Mouse (Mus musculus) midbrain, embryonic 16.5 days (tissue): ENCODE data around the gene Fam104a. TPM values are rescaled to one million over a fixed set of nuclear protein-coding genes. Genes with fewer than 3 reads are reported as not detected.
"Not testable (repeated sequence)": the region's sequence is repeated elsewhere in the genome, so short reads cannot be mapped to it uniquely, and the experiment has no call there.

ENCODE experiments used
- ATAC-seq: fragments of 200-750 bp; cut with Nextera tagmentation; 2 replicates; pipeline ENCODE4 v1.8.0; 2017; ENCODE audit warnings: moderate TSS enrichment
- H3K27ac ChIP-seq: fragments of 300-500 bp; sonication (generic); 2 replicates; pipeline ENCODE4 v1.5.1; 2014; ENCODE audit warnings: mild to moderate bottlenecking, low read length, mixed read lengths
- H3K27me3 ChIP-seq: fragments of 300-500 bp; sonication (generic); 2 replicates; pipeline ENCODE4 v1.6.1; 2014; ENCODE audit warnings: low read depth, low read length, mixed read lengths; ENCODE audit not compliant: control insufficient read depth, insufficient read depth
- H3K36me3 ChIP-seq: fragments of 300-500 bp; sonication (generic); 2 replicates; pipeline ENCODE4 v1.6.1; 2014; ENCODE audit warnings: mild to moderate bottlenecking, low read length, moderate library complexity, mixed read lengths; ENCODE audit not compliant: control insufficient read depth, insufficient read depth
- H3K4me1 ChIP-seq: fragments of 300-500 bp; sonication (generic); 2 replicates; pipeline ENCODE4 v1.6.1; 2014; ENCODE audit warnings: mild to moderate bottlenecking, low read length, mixed read lengths; ENCODE audit not compliant: control insufficient read depth, insufficient read depth
- H3K4me2 ChIP-seq: fragments of 300-500 bp; sonication (generic); 2 replicates; pipeline ENCODE4 v1.6.1; 2014; ENCODE audit warnings: mild to moderate bottlenecking, low read length, mixed read lengths
- H3K4me3 ChIP-seq: fragments of 300-500 bp; sonication (generic); 2 replicates; pipeline ENCODE4 v1.5.1; 2014; ENCODE audit warnings: low read depth, mild to moderate bottlenecking, low read length, moderate library complexity, mixed read lengths
- H3K9ac ChIP-seq: fragments of 300-500 bp; sonication (generic); 2 replicates; pipeline ENCODE4 v1.6.1; 2014; ENCODE audit warnings: low read depth, low read length, mixed read lengths
- H3K9me3 ChIP-seq: fragments of 300-500 bp; sonication (generic); replicated peaks from 2 replicates; pipeline ENCODE4 v1.6.1; 2014; ENCODE audit warnings: mild to moderate bottlenecking, low read length, mixed read lengths; ENCODE audit not compliant: control insufficient read depth, poor library complexity, severe bottlenecking
- WGBS: fragments of 180-500 bp; shearing (Covaris S2); extraction: QIAGEN DNeasy Blood & Tissue Kit; methylation state at CpG from one replicate; pipeline ENCODE4 v1.1.7; 2014; 5-methylcytosine and 5-hydroxymethylcytosine counted together
- polyA plus RNA-seq: library from polyadenylated mRNA; unstranded; fragments of >200 nt; fragmentation: Nextera tagmentation; extraction: Ambion mirVana; gene quantifications from 2 replicates; pipeline ENCODE4 v1.2.1, GENCODE M21; 2015

Gene Fam104a
- polyA plus RNA-seq, 1 experiment from 2014 or later, result 37.4 TPM

GRCm38 (mm10) chr11:113661835-113662351 lies 22.1 kb downstream of the Fam104a start:
- WGBS, result 93% methylated on average over 18 of the region's 18 CpGs
- Histone ChIP-seq H3K27ac (no peak overlapping the region), H3K36me3 (peaks cover 40% of the 10 kb centered on the region)

DNA sequence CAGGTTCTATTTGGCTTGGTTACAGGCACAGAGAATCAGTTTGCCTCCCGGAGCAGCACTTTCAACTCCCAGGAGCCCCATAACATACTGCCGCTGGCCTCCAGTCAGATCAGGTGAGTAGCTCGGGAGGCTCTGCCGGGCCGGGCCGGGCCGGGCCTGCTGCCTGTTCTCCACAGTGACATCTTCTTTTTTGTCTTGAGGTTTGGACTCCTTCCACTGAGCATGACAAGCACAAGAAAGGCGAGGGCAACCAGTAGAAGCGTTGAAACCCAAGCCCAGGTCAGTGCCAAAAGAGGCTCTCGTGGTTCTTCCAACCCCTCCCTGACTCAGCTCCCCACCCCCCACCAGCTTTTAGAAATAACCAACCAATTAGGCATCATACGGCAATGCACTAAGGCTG lies 23.0 kb downstream of the Fam104a start:
- H3K9me3 ChIP-seq, result no peaks in the 10 kb centered on the region
- H3K36me3 ChIP-seq, result peaks cover 49% of the 10 kb centered on the region
- H3K9ac ChIP-seq, result no peak overlapping the region
- H3K27me3 ChIP-seq, result no peaks in the 10 kb centered on the region
- 95% methylated on average over 11 of the region's 11 CpGs for WGBS
- H3K4me3 ChIP-seq, result no peak overlapping the region
- H3K27ac ChIP-seq, result no peak overlapping the region
- no peaks in the 10 kb centered on the region for H3K4me1 ChIP-seq
- no peak for ATAC-seq
- no peak overlapping the region for H3K4me2 ChIP-seq

More at GRCm38 (mm10) chr11:113661835-113662351, 22.1 kb downstream of the Fam104a start:
- H3K4me1 ChIP-seq, result no peaks in the 10 kb centered on the region
- no peaks in the 10 kb centered on the region for H3K9me3 ChIP-seq
- no peak overlapping the region for H3K9ac ChIP-seq
- no peak for ATAC-seq
- no peaks in the 10 kb centered on the region for H3K27me3 ChIP-seq
- no peak overlapping the region for H3K4me2 ChIP-seq
- H3K4me3 ChIP-seq, result no peak overlapping the region

- not testable (repeated sequence) for ATAC-seq
Measured at GRCm38 (mm10) chr11:113660213-113660612, 23.7 kb downstream of the Fam104a start.

GRCm38 (mm10) chr11:113658763-113659162 lies 25.2 kb downstream of the Fam104a start:
- peaks cover 66% of the 10 kb centered on the region for H3K36me3 ChIP-seq
- H3K27ac ChIP-seq, result no peak overlapping the region
- 92% methylated on average over 4 of the region's 4 CpGs for WGBS
- no peaks in the 10 kb centered on the region for H3K4me1 ChIP-seq
- no peaks in the 10 kb centered on the region for H3K27me3 ChIP-seq
- no peaks in the 10 kb centered on the region for H3K9me3 ChIP-seq
- H3K9ac ChIP-seq, result no peak overlapping the region
- no peak overlapping the region for H3K4me2 ChIP-seq
- H3K4me3 ChIP-seq, result no peak overlapping the region
- no peak for ATAC-seq

More at GRCm38 (mm10) chr11:113660213-113660612, 23.7 kb downstream of the Fam104a start:
- H3K27ac ChIP-seq, H3K4me2 ChIP-seq, H3K4me1 ChIP-seq, H3K27me3 ChIP-seq, H3K9ac ChIP-seq, H3K4me3 ChIP-seq, H3K9me3 ChIP-seq: not testable (repeated sequence)
- WGBS, result over 99% methylated on average over 3 of the region's 3 CpGs
- H3K36me3 ChIP-seq, result peaks cover 55% of the 10 kb centered on the region

DNA sequence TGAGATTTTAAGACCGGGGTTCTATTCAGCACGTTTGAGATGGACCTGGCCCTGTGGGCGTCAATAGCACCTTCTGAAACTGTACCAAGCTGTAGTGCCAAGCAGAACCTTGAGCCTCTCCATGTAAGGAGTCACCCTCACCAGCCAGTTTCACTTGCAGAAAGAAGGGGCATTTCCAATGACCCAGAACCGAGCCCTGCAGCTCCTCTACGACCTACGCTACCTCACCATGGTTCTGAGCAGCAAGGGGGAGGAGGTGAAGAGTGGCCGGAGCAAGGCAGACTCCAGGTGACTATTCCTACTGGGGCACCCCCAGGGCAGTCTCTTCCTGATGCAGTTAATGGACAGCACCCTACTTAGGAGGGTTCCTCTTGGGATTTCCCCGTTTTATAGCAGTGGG lies 25.6 kb downstream of the Fam104a start:
- Histone ChIP-seq H3K36me3 (peaks cover 68% of the 10 kb centered on the region), H3K4me1 (no peaks in the 10 kb centered on the region), H3K27ac (no peak overlapping the region), H3K27me3 (no peaks in the 10 kb centered on the region), H3K4me2 (no peak overlapping the region), H3K9me3 (no peaks in the 10 kb centered on the region), H3K4me3 (no peak overlapping the region), H3K9ac (no peak overlapping the region)
- 87% methylated on average over 8 of the region's 8 CpGs for WGBS
- ATAC-seq, result no peak

- ATAC-seq, result no peak
- WGBS, result 78% methylated on average over 4 of the region's 4 CpGs
- Histone ChIP-seq H3K9ac (no peak overlapping the region), H3K4me3 (no peak overlapping the region), H3K9me3 (no peaks in the 10 kb centered on the region), H3K27ac (no peak overlapping the region), H3K4me2 (no peak overlapping the region), H3K36me3 (peaks cover 73% of the 10 kb centered on the region), H3K4me1 (no peaks in the 10 kb centered on the region), H3K27me3 (no peaks in the 10 kb centered on the region)
Measured at GRCm38 (mm10) chr11:113657221-113657620, 26.7 kb downstream of the Fam104a start.

- Histone ChIP-seq H3K36me3 (peaks cover 67% of the 10 kb centered on the region), H3K4me3 (no peak overlapping the region), H3K4me2 (no peak overlapping the region), H3K27me3 (no peaks in the 10 kb centered on the region), H3K9me3 (no peaks in the 10 kb centered on the region), H3K27ac (no peak overlapping the region), H3K4me1 (no peaks in the 10 kb centered on the region), H3K9ac (no peak overlapping the region)
- no peak for ATAC-seq
- 89% methylated on average over 8 of the region's 8 CpGs for WGBS
Measured at GRCm38 (mm10) chr11:113656511-113656932, 27.4 kb downstream of the Fam104a start.

GRCm38 (mm10) chr11:113654561-113655270 lies 29.2 kb downstream of the Fam104a start:
- no peaks in the 10 kb centered on the region for H3K9me3 ChIP-seq
- H3K9ac ChIP-seq, result no peak overlapping the region
- peaks cover 9% of the 10 kb centered on the region for H3K4me1 ChIP-seq
- H3K4me2 ChIP-seq, result no peak overlapping the region
- no peak overlapping the region for H3K4me3 ChIP-seq
- H3K27me3 ChIP-seq, result no peaks in the 10 kb centered on the region
- no peak for ATAC-seq
- no peak overlapping the region for H3K27ac ChIP-seq
- H3K36me3 ChIP-seq, result peaks cover 54% of the 10 kb centered on the region
- 85% methylated on average over 18 of the region's 18 CpGs for WGBS

DNA sequence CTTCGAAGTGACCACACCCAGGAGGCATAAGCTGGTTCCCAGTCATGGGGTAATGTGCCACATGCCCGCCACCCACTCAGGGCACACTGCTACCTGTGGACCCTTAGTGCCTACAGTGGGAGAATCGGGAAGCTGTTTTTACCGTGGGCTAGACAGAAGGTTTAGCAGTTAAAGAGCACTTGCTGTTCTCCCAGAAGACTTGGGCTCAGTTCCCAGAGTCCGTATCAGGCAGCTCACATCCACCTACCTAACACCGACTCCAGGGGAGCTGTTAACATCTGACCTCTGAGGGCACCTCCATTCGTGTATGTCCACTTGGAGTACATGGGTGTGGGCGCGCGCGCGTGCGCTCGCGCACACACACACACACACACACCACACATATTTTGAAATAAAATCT lies 29.9 kb downstream of the Fam104a start:
- no peaks in the 10 kb centered on the region for H3K27me3 ChIP-seq
- no peak overlapping the region for H3K4me3 ChIP-seq
- ATAC-seq, result no peak
- no peak overlapping the region for H3K9ac ChIP-seq
- H3K9me3 ChIP-seq, result no peaks in the 10 kb centered on the region
- no peak overlapping the region for H3K4me2 ChIP-seq
- 96% methylated on average over 15 of the region's 15 CpGs for WGBS
- no peak overlapping the region for H3K27ac ChIP-seq
- peaks cover 9% of the 10 kb centered on the region for H3K4me1 ChIP-seq
- peaks cover 51% of the 10 kb centered on the region for H3K36me3 ChIP-seq
